Mouse (Mus musculus) heart, postnatal 10 days (tissue): ENCODE measurements at regions not wholly inside any gene's neighbourhood (a gene's known extent, or its start where the extent isn't known, plus 50 kb on each side); places are given as distances from the start of the nearest gene placed in this dataset.
"Not testable (repeated sequence)": the region's sequence is repeated elsewhere in the genome, so short reads cannot be mapped to it uniquely, and the experiment has no call there.

Source experiments
- DNase-seq, 2 experiments: peaks; one replicate each; pipeline ENCODE4 v3.0.0; 2021
- intact Hi-C: fragments of 180-260 bp; cut with DNase I; formaldehyde crosslinking; loops from one replicate; pipeline ENCODE4 v1.15.1; 2025

- DNase-seq, result no peak
- intact Hi-C loops, result no loop called here
Observed at GRCm38 (mm10) chr11:41728839-41729238, 271.8 kb downstream of the Gabrg2 start.

GRCm38 (mm10) chr11:41716616-41717015 lies 284.0 kb downstream of the Gabrg2 start:
- intact Hi-C loops, result no loop called here
- DNase-seq, result no peak

GRCm38 (mm10) chr11:41690682-41691081 lies 310.0 kb downstream of the Gabrg2 start:
- intact Hi-C loops, result no loop called here

GRCm38 (mm10) chr11:41682991-41683390 lies 317.7 kb downstream of the Gabrg2 start:
- intact Hi-C loops, result no loop called here
- DNase-seq, result no peak

More at GRCm38 (mm10) chr11:41690682-41691081, 310.0 kb downstream of the Gabrg2 start:
- DNase-seq, result no peak

GRCm38 (mm10) chr11:41652566-41652965 lies 348.1 kb downstream of the Gabrg2 start:
- intact Hi-C loops, result no loop called here
- no peak for DNase-seq

- intact Hi-C loops, result no loop called here
- no peak for DNase-seq
Observed at GRCm38 (mm10) chr11:41645502-41645891, 355.2 kb downstream of the Gabrg2 start.

- intact Hi-C loops, result no loop called here
Observed at GRCm38 (mm10) chr11:41644725-41645501, 355.7 kb downstream of the Gabrg2 start.

GRCm38 (mm10) chr11:41644083-41644482 lies 356.6 kb downstream of the Gabrg2 start:
- intact Hi-C loops, result no loop called here
- DNase-seq, result no peak

More at GRCm38 (mm10) chr11:41644725-41645501, 355.7 kb downstream of the Gabrg2 start:
- DNase-seq, result peak; percentile 19 to 22

- peak; percentile 1 to 2 for DNase-seq
- intact Hi-C loops, result no loop called here
Observed at GRCm38 (mm10) chr11:41599006-41599405, 401.7 kb downstream of the Gabrg2 start.

GRCm38 (mm10) chr11:41598431-41598830 lies 402.2 kb downstream of the Gabrg2 start:
- intact Hi-C loops, result no loop called here

GRCm38 (mm10) chr11:41591426-41591825 lies 409.2 kb downstream of the Gabrg2 start:
- intact Hi-C loops, DNase-seq: not testable (repeated sequence)

More at GRCm38 (mm10) chr11:41598431-41598830, 402.2 kb downstream of the Gabrg2 start:
- no peak for DNase-seq
